Mouse (Mus musculus): ENCODE data around the gene Tnks1bp1. TPM values are rescaled to one million over a fixed set of nuclear protein-coding genes. Genes with fewer than 3 reads are reported as not detected.

Gene Tnks1bp1
- total RNA-seq, 2 experiments from 2014 or later: 88.5 to 102 TPM

GRCm38 (mm10) chr2:85068626-85069025 lies 20.8 kb downstream of the Tnks1bp1 start:
- no peak for DNase-seq (ENCODE audit: low spot score in 2 of 2)
- intact Hi-C loops (cut with DNase I): no loop called here

GRCm38 (mm10) chr2:85070086-85070485 lies 22.3 kb downstream of the Tnks1bp1 start:
- intact Hi-C loops (cut with DNase I): no loop called here
- no peak for DNase-seq (ENCODE audit: low spot score in 2 of 2)

GRCm38 (mm10) chr2:85071921-85072320 lies 24.1 kb downstream of the Tnks1bp1 start:
- intact Hi-C loops (cut with DNase I): no loop called here
- no peak for DNase-seq (ENCODE audit: low spot score in 2 of 2)

- intact Hi-C loops (cut with DNase I): no loop called here
These were observed 25.9 kb downstream of the Tnks1bp1 start for GRCm38 (mm10) chr2:85073751-85074150.

GRCm38 (mm10) chr2:85088716-85089646 lies 41.2 kb downstream of the Tnks1bp1 start:
- DNase-seq (ENCODE audit: low spot score in 2 of 2): no peak
- intact Hi-C loops (cut with DNase I): no loop called here

More at GRCm38 (mm10) chr2:85073751-85074150, 25.9 kb downstream of the Tnks1bp1 start:
- no peak for DNase-seq (ENCODE audit: low spot score in 2 of 2)

GRCm38 (mm10) chr2:85091325-85091724 lies 43.5 kb downstream of the Tnks1bp1 start:
- DNase-seq (ENCODE audit: low spot score in 2 of 2): no peak
- intact Hi-C loops (cut with DNase I): no loop called here

GRCm38 (mm10) chr2:85093376-85093775 lies 45.6 kb downstream of the Tnks1bp1 start:
- intact Hi-C loops (cut with DNase I): no loop called here
- DNase-seq (ENCODE audit: low spot score in 2 of 2): no peak

GRCm38 (mm10) chr2:85095906-85096305 lies 48.1 kb downstream of the Tnks1bp1 start:
- intact Hi-C loops (cut with DNase I): no loop called here
- DNase-seq (ENCODE audit: low spot score in 2 of 2): no peak

- no peak for DNase-seq (ENCODE audit: low spot score in 2 of 2)
- intact Hi-C loops (cut with DNase I): no loop called here
These were observed 50.2 kb downstream of the Tnks1bp1 start for GRCm38 (mm10) chr2:85098014-85098413.

- intact Hi-C loops (cut with DNase I): no loop called here
These were observed 51.1 kb downstream of the Tnks1bp1 start for GRCm38 (mm10) chr2:85098824-85099511.

GRCm38 (mm10) chr2:85103201-85103600 lies 55.4 kb downstream of the Tnks1bp1 start:
- intact Hi-C loops (cut with DNase I): no loop called here

More at GRCm38 (mm10) chr2:85098824-85099511, 51.1 kb downstream of the Tnks1bp1 start:
- no peak for DNase-seq (ENCODE audit: low spot score in 2 of 2)

GRCm38 (mm10) chr2:85105426-85106013 lies 57.7 kb downstream of the Tnks1bp1 start:
- no peak for DNase-seq (ENCODE audit: low spot score in 2 of 2)
- intact Hi-C loops (cut with DNase I): no loop called here

More at GRCm38 (mm10) chr2:85103201-85103600, 55.4 kb downstream of the Tnks1bp1 start:
- no peak for DNase-seq (ENCODE audit: low spot score in 2 of 2)

GRCm38 (mm10) chr2:85106068-85106790 lies 58.4 kb downstream of the Tnks1bp1 start:
- intact Hi-C loops (cut with DNase I): no loop called here
- DNase-seq (ENCODE audit: low spot score in 2 of 2): no peak

- intact Hi-C loops (cut with DNase I): no loop called here
- DNase-seq (ENCODE audit: low spot score in 2 of 2): no peak
These were observed 59.1 kb downstream of the Tnks1bp1 start for GRCm38 (mm10) chr2:85106941-85107340.

- peak in 1 of 2 experiments; percentile 13 for DNase-seq (ENCODE audit: low spot score in 2 of 2)
- intact Hi-C loops (cut with DNase I): no loop called here
These were observed 62.6 kb downstream of the Tnks1bp1 start for GRCm38 (mm10) chr2:85110288-85110875.
